Comparison of ENCODE assay signal across 8 mouse cellular contexts in the genomic region with DNA sequence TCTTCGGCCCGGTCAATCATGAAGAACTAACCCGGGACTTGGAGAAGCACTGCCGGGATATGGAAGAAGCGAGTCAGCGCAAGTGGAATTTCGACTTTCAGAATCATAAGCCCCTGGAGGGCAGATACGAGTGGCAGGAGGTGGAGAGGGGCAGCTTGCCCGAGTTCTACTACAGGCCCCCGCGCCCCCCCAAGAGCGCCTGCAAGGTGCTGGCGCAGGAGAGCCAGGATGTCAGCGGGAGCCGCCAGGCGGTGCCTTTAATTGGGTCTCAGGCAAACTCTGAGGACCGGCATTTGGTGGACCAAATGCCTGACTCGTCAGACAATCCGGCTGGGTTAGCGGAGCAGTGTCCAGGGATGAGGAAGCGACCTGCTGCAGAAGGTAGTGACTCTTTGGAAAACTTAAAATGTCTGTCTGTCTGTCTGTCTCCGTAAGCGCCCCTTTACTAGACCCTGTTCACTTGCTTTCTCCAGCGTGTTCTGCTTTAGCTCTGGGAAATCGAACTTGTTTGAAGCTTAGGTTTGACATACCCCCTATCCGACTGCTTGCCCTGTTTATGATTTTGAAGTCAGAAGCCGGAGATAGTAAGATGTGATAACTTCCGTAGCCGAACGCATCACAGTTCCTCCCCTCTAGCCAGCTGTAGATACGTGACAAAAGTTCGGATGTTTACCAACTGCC. TPM values are rescaled to one million over a fixed set of nuclear protein-coding genes. Genes with fewer than 3 reads are reported as not detected.
DNase-seq lines count a peak whose midpoint lies in the region; ATAC-seq and TF ChIP-seq lines count a peak whose summit lies in the region.

No protein-coding gene starts in this region.

- H3K9ac ChIP-seq in intestine, embryonic 15.5 days: peak overlapping the region; percentile 86
- H3K9ac ChIP-seq in limb, embryonic 14.5 days (ENCODE audit: low read depth, low read length, severe bottlenecking): peak overlapping the region; percentile 87
- peak overlapping the region; percentile 93 for H3K9ac ChIP-seq in midbrain, embryonic 13.5 days (replicated peaks)

- H3K9me3 ChIP-seq in intestine, embryonic 15.5 days: no peaks in the 10 kb centered on the region
- H3K9me3 ChIP-seq in limb, embryonic 14.5 days (ENCODE audit: control insufficient read depth, low read length): no peaks in the 10 kb centered on the region
- no peaks in the 10 kb centered on the region for H3K9me3 ChIP-seq in midbrain, embryonic 13.5 days

- H3K36me3 ChIP-seq in intestine, embryonic 15.5 days: no peaks in the 10 kb centered on the region
- H3K36me3 ChIP-seq in limb, embryonic 14.5 days (ENCODE audit: control insufficient read depth, insufficient read depth, low read length): peaks cover 19% of the 10 kb centered on the region
- no peaks in the 10 kb centered on the region for H3K36me3 ChIP-seq in midbrain, embryonic 13.5 days

- ATAC-seq in common myeloid progenitor, adult 5-6 weeks (replicated peaks; ENCODE audit: low read depth, poor library complexity, severe bottlenecking): peak; percentile 9; the same call in 1 of the 2 replicates
- no peak for ATAC-seq in intestine, embryonic 15.5 days
- ATAC-seq in limb, embryonic 14.5 days (ENCODE audit: low FRiP score, low read depth): no peak
- ATAC-seq in midbrain, embryonic 13.5 days: no peak

- DNase-seq in right cerebral cortex, adult 18-20 months: peak; percentile 50
- DNase-seq in right cerebral cortex, postnatal 36 days (ENCODE audit: low spot score in 2 of 2): no peak
- DNase-seq in gastrocnemius, postnatal 10 days: peak; percentile 56
- peak; percentile 26 for DNase-seq in limb, embryonic 14.5 days (ENCODE audit: low spot score)
- peak; percentile 49 to 83 for DNase-seq in spleen, postnatal 4 days (ENCODE audit: low spot score in 2 of 2)

- peak overlapping the region; percentile 91 for H3K4me2 ChIP-seq in intestine, embryonic 15.5 days (replicated peaks)
- H3K4me2 ChIP-seq in limb, embryonic 14.5 days (replicated peaks; ENCODE audit: low read depth, low read length, severe bottlenecking): peak overlapping the region; percentile 66
- peak overlapping the region; percentile 84 for H3K4me2 ChIP-seq in midbrain, embryonic 13.5 days (replicated peaks)

- H3K27me3 ChIP-seq in intestine, embryonic 15.5 days (replicated peaks): no peaks in the 10 kb centered on the region
- H3K27me3 ChIP-seq in limb, embryonic 14.5 days (ENCODE audit: control insufficient read depth, insufficient read depth, low read length): no peaks in the 10 kb centered on the region
- peaks cover 3% of the 10 kb centered on the region; the same call in 1 of the 2 replicates for H3K27me3 ChIP-seq in midbrain, embryonic 13.5 days

- 0% methylated on average over 32 of the region's 32 CpGs for WGBS in intestine, embryonic 15.5 days
- WGBS in limb, embryonic 14.5 days: under 1% methylated on average over 32 of the region's 32 CpGs
- WGBS in midbrain, embryonic 13.5 days: under 1% methylated on average over 32 of the region's 32 CpGs

- peak overlapping the region; percentile 63 for H3K4me3 ChIP-seq in intestine, embryonic 15.5 days (replicated peaks)
- peak overlapping the region; percentile 84 for H3K4me3 ChIP-seq in limb, embryonic 14.5 days (replicated peaks; ENCODE audit: low read length)
- peak overlapping the region; percentile 90 for H3K4me3 ChIP-seq in midbrain, embryonic 13.5 days (replicated peaks)

- TF ChIP-seq POLR2A in limb, embryonic 14.5 days (IDR thresholded peaks at IDR 0.05; ENCODE audit: borderline replicate concordance, extremely low read depth, insufficient read depth, insufficient read length): no peak

- H3K27ac ChIP-seq in intestine, embryonic 15.5 days: peak overlapping the region; percentile 97
- peak overlapping the region; percentile 94 for H3K27ac ChIP-seq in limb, embryonic 14.5 days (replicated peaks; ENCODE audit: low read depth, low read length)
- peak overlapping the region; percentile 96 for H3K27ac ChIP-seq in midbrain, embryonic 13.5 days

- H3K4me1 ChIP-seq in intestine, embryonic 15.5 days (replicated peaks): peaks cover 8% of the 10 kb centered on the region; the same call in 1 of the 2 replicates
- H3K4me1 ChIP-seq in limb, embryonic 14.5 days (ENCODE audit: control insufficient read depth, insufficient read depth, low read length): peaks cover 30% of the 10 kb centered on the region
- H3K4me1 ChIP-seq in midbrain, embryonic 13.5 days (replicated peaks): peaks cover 52% of the 10 kb centered on the region

RNA-seq across cellular contexts. Expression of a gene that starts 1.0 kb away (rescaled TPM):
- total RNA-seq in common myeloid progenitor, adult 5-6 weeks (2017): 61.3 and 66.2 TPM in 2 replicates
- total RNA-seq in gastrocnemius, postnatal 10 days (2021): 10 to 100 TPM; 47.0 to 51.8 TPM
- polyA plus RNA-seq in intestine, embryonic 15.5 days (2015; fragmentation: Nextera tagmentation; extraction: Ambion mirVana): 15.3 and 15.9 TPM in 2 replicates
- 29.8 and 30.3 TPM in 2 replicates for polyA plus RNA-seq in limb, embryonic 14.5 days (2012; rRNA removed)
- polyA plus RNA-seq in limb, embryonic 14.5 days (2014; fragmentation: Nextera tagmentation; extraction: Ambion mirVana): 18.3 and 18.8 TPM in 2 replicates
- 33.8 and 35.1 TPM in 2 replicates for polyA plus RNA-seq in midbrain, embryonic 13.5 days (2015; fragmentation: Nextera tagmentation; extraction: Ambion mirVana)

RNA-seq across cellular contexts. Expression of a gene that starts 22.8 kb away (rescaled TPM):
- 7.8 and 9.9 TPM in 2 replicates for total RNA-seq in common myeloid progenitor, adult 5-6 weeks (2017)
- total RNA-seq in gastrocnemius, postnatal 10 days (2021): 1 to 10 TPM; 6.4 to 6.8 TPM
- polyA plus RNA-seq in intestine, embryonic 15.5 days (2015; fragmentation: Nextera tagmentation; extraction: Ambion mirVana): 10.4 and 10.6 TPM in 2 replicates
- polyA plus RNA-seq in limb, embryonic 14.5 days (2012; rRNA removed): 8.9 and 11.5 TPM in 2 replicates
- polyA plus RNA-seq in limb, embryonic 14.5 days (2014; fragmentation: Nextera tagmentation; extraction: Ambion mirVana): 7.5 and 7.9 TPM in 2 replicates
- 45.0 and 47.9 TPM in 2 replicates for polyA plus RNA-seq in midbrain, embryonic 13.5 days (2015; fragmentation: Nextera tagmentation; extraction: Ambion mirVana)

Comparison
In these comparisons a context has a peak if more than half of its experiments do, and no peak if none do; other contexts are left out.
1. DNase-seq: peak in right cerebral cortex, adult 18-20 months (single experiment), gastrocnemius, postnatal 10 days (single experiment), limb, embryonic 14.5 days (single experiment) and spleen, postnatal 4 days (2 of 2); none in right cerebral cortex, postnatal 36 days (0 of 2).
2. Peak in every context shown above with its lines, with median percentiles within 50 percentile points of each other: H3K27ac ChIP-seq, H3K4me2 ChIP-seq, H3K4me3 ChIP-seq and H3K9ac ChIP-seq.